Mouse (Mus musculus): ENCODE measurements at regions not wholly inside any gene's neighbourhood (a gene's known extent, or its start where the extent isn't known, plus 50 kb on each side); places are given as distances from the start of the nearest gene placed in this dataset.
A peak's percentile ranks its signal among the peaks of the same experiment; 100 is the strongest.

DNA sequence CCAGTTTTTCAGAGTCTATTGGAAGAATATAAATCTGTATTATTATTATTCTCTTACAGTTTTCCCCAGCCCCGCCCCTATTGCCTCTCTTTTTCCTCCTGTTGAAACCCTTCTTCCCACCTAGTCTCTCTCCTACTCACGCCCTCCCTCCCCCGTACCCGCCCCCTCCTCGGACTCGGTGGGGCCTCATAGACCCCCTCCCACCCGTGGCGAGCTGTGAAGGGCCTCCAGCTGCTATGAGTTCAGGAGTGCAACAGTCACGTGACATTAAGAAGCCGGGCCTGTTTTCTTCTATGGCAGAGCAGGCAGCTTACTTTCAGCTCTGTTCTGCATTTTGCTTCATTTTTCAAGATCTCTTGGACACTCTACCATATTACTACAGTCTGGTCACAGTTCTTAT lies 139.8 kb downstream of the Icos start:
- H3K36me3 ChIP-seq (ENCODE audit: control insufficient read depth, insufficient read depth, low read length), result no peaks in the 10 kb centered on the region
- peaks cover 2% of the 10 kb centered on the region; the same call in 1 of the 2 replicates for H3K4me1 ChIP-seq (ENCODE audit: control insufficient read depth, insufficient read depth, low read length)
- no peak overlapping the region for H3K27ac ChIP-seq (ENCODE audit: low read depth, low read length)
- H3K4me2 ChIP-seq, result no peak overlapping the region
- ATAC-seq (ENCODE audit: low FRiP score), result no peak
- no peaks in the 10 kb centered on the region for H3K27me3 ChIP-seq (ENCODE audit: control insufficient read depth, insufficient read depth, low read length)
- H3K9me3 ChIP-seq (ENCODE audit: control insufficient read depth, low read length), result no peaks in the 10 kb centered on the region
- H3K9ac ChIP-seq (ENCODE audit: low read length), result no peak overlapping the region
- WGBS, result 44% methylated on average over 10 of the region's 10 CpGs
- no peak overlapping the region for H3K4me3 ChIP-seq (ENCODE audit: low read depth, low read length)
- no peak for DNase-seq (ENCODE audit: low spot score, missing footprints)

DNA sequence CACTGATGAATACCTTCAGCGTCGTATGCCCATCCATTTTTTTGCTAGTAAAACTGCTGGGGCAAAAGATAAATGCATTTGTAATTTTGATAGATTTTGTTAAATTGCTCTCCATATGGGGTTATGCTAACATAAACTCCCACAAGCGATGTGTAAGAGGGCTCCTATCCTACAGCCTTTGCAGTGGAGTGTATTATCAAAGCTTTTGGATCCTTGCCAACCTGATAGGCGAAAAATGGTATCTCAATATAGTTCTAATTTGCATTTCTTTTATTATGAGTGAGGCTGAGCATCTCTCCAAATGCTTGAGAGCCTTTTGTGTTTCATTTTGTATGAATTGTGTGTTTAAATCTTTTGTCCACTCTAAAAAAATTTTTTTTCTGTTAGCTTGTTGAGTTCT lies 140.3 kb downstream of the Icos start:
- H3K9ac ChIP-seq (ENCODE audit: low read length), result no peak overlapping the region
- H3K9me3 ChIP-seq (ENCODE audit: control insufficient read depth, low read length), result no peaks in the 10 kb centered on the region
- H3K27ac ChIP-seq (ENCODE audit: low read depth, low read length), result no peak overlapping the region
- H3K4me3 ChIP-seq (ENCODE audit: low read depth, low read length), result no peak overlapping the region
- ATAC-seq (ENCODE audit: low FRiP score) (no peak), DNase-seq (ENCODE audit: low spot score, missing footprints) (no peak)
- peaks cover 2% of the 10 kb centered on the region; the same call in 1 of the 2 replicates for H3K4me1 ChIP-seq (ENCODE audit: control insufficient read depth, insufficient read depth, low read length)
- H3K4me2 ChIP-seq, result no peak overlapping the region
- 79% methylated on average over 4 of the region's 4 CpGs for WGBS
- no peaks in the 10 kb centered on the region for H3K36me3 ChIP-seq (ENCODE audit: control insufficient read depth, insufficient read depth, low read length)
- no peaks in the 10 kb centered on the region for H3K27me3 ChIP-seq (ENCODE audit: control insufficient read depth, insufficient read depth, low read length)

DNA sequence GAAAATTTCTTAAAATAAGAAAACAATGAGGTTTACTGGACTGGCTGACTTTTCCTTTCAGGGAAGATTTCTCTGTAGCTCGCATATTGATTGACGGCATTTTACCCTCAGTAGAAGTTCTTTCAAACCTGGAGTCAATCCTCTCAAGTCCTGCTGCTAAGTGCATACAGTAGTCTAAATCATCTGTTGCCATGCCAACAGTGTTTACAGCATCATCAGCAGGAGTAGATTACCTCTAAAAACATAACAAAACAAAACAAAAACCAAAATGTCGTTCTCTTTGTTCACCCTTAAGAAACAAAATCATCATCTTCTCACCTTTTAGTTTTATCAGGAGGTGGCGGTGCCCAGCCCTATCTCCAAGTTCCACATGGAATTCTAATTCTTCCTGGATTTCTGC lies 143.8 kb downstream of the Icos start:
- Histone ChIP-seq H3K36me3 (ENCODE audit: control insufficient read depth, insufficient read depth, low read length) (no peaks in the 10 kb centered on the region), H3K9ac (ENCODE audit: low read length) (no peak overlapping the region), H3K27ac (ENCODE audit: low read depth, low read length) (no peak overlapping the region), H3K9me3 (ENCODE audit: control insufficient read depth, low read length) (no peaks in the 10 kb centered on the region), H3K4me2 (no peak overlapping the region), H3K4me1 (ENCODE audit: control insufficient read depth, insufficient read depth, low read length) (peaks cover 2% of the 10 kb centered on the region; the same call in 1 of the 2 replicates), H3K4me3 (ENCODE audit: low read depth, low read length) (no peak overlapping the region), H3K27me3 (ENCODE audit: control insufficient read depth, insufficient read depth, low read length) (no peaks in the 10 kb centered on the region)
- DNase-seq (ENCODE audit: low spot score, missing footprints) (no peak), ATAC-seq (ENCODE audit: low FRiP score) (no peak)
- WGBS, result 68% methylated on average over 4 of the region's 4 CpGs

DNA sequence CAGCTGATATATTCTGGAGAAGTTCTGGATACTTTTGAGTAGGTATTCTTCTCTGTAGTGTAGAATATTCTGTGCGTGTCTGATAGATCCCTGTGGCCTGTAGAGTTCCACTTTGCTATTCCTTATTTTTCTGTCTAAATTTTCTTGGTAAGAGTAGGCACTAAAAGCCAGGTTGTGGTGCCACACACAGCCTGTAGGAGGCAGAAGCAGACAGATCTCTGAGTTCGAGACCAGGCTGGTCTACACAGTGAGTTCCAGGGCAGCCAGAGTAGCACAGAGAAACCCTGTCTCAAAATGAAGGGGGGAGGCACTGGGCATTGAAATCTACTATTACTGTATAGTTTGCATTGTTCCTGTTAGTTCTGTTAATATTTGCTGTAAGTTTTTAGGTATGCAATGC lies 147.4 kb downstream of the Icos start:
- no peak for ATAC-seq (ENCODE audit: low FRiP score)
- Histone ChIP-seq H3K27ac (ENCODE audit: low read depth, low read length) (no peak overlapping the region), H3K4me2 (no peak overlapping the region), H3K27me3 (ENCODE audit: control insufficient read depth, insufficient read depth, low read length) (no peaks in the 10 kb centered on the region), H3K36me3 (ENCODE audit: control insufficient read depth, insufficient read depth, low read length) (no peaks in the 10 kb centered on the region), H3K4me1 (ENCODE audit: control insufficient read depth, insufficient read depth, low read length) (no peaks in the 10 kb centered on the region), H3K4me3 (ENCODE audit: low read depth, low read length) (no peak overlapping the region), H3K9ac (ENCODE audit: low read length) (no peak overlapping the region), H3K9me3 (ENCODE audit: control insufficient read depth, low read length) (no peaks in the 10 kb centered on the region)
- WGBS, result 90% methylated on average over 2 of the region's 2 CpGs
- no peak for DNase-seq (ENCODE audit: low spot score, missing footprints)

DNA sequence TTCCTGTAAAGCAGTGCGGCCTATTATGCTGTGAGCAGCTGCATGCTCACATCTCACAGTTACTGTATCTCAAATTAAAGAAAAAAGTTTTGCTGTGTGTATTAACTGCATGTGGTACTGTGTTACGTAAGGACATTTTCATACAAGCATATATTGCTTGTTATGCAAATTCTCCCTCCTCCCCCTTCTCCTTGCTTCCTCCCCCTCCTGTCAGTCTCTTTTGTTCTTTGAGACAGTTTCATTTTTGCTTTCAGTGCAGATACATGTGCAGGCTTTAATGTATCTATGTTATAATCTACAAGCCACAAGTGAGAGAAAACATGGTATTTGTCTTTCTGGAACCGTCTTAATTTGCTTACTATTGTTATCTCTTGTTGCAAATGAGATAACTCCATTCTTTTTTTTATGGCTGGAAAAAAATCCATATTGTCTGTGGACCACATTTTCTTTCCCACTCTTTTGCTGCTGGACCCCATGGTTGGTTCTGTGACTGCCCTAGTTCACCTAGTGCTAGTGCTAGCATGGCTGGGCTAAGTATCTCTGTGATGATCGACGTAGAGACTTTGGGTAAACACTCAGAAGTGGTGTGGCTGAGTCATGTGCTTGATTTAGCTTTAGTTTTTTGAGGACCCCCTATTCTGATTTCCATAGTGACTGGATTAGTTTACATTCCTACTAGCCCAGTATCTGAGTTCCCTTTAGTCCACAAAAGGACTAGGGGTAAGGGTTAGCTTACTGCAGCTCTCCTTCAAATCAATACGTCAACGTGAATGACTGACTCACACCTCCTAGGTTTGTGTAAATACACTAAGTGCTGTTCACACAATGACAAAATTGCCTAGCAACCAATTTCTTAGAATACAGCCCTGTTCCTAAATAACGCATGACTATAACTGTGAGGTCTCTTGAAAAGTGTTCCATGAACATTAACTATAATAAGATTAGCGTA lies 158.1 kb downstream of the Icos start:
- Histone ChIP-seq H3K9ac (ENCODE audit: low read length) (no peak overlapping the region), H3K36me3 (ENCODE audit: control insufficient read depth, insufficient read depth, low read length) (no peaks in the 10 kb centered on the region), H3K4me1 (ENCODE audit: control insufficient read depth, insufficient read depth, low read length) (peaks cover 21% of the 10 kb centered on the region; the same call in 1 of the 2 replicates), H3K9me3 (ENCODE audit: control insufficient read depth, low read length) (no peaks in the 10 kb centered on the region), H3K4me3 (ENCODE audit: low read depth, low read length) (no peak overlapping the region), H3K27me3 (ENCODE audit: control insufficient read depth, insufficient read depth, low read length) (no peaks in the 10 kb centered on the region), H3K27ac (ENCODE audit: low read depth, low read length) (no peak overlapping the region), H3K4me2 (no peak overlapping the region)
- DNase-seq (ENCODE audit: low spot score, missing footprints), result no peak
- 74% methylated on average over 9 of the region's 9 CpGs for WGBS
- ATAC-seq (ENCODE audit: low FRiP score), result no peak

DNA sequence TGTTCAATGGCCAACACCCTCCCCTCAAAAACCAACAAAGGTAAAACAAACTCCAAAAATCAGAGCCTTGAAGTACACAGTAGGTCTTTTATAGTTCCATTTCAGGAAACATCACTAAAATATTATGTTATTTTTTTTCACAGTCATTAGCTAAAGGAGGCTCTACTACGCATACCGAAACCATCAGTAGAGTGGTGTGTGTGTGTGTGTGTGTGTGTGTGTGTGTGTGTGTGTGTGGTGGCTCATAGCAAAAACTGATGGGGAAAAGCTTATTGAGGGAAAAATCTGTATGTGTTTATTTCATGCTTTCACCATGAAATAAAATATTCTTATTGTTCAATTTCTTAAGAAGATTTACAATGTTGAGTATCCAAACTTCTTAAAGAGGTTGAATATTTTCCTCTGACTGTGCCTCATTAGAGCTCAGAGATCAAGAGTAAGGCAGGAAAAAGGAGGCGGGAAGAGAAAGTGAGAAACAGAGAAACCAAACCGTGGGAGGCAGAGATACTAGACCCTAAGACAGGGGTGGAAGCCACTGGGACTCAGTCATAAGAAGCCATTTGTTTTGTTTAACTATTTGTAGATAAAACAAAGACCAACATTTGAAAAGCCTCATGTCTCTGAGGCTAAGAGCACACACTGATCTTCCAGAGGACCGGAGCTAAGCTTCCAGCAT lies 159.6 kb downstream of the Icos start:
- 59% methylated on average over 5 of the region's 5 CpGs for WGBS
- no peak for DNase-seq (ENCODE audit: low spot score, missing footprints)
- H3K4me2 ChIP-seq, result no peak overlapping the region
- no peak overlapping the region for H3K4me3 ChIP-seq (ENCODE audit: low read depth, low read length)
- no peaks in the 10 kb centered on the region for H3K36me3 ChIP-seq (ENCODE audit: control insufficient read depth, insufficient read depth, low read length)
- H3K9me3 ChIP-seq (ENCODE audit: control insufficient read depth, low read length), result no peaks in the 10 kb centered on the region
- no peak overlapping the region for H3K27ac ChIP-seq (ENCODE audit: low read depth, low read length)
- no peaks in the 10 kb centered on the region for H3K27me3 ChIP-seq (ENCODE audit: control insufficient read depth, insufficient read depth, low read length)
- no peak for ATAC-seq (ENCODE audit: low FRiP score)
- no peak overlapping the region for H3K9ac ChIP-seq (ENCODE audit: low read length)
- peaks cover 32% of the 10 kb centered on the region for H3K4me1 ChIP-seq (ENCODE audit: control insufficient read depth, insufficient read depth, low read length)

DNA sequence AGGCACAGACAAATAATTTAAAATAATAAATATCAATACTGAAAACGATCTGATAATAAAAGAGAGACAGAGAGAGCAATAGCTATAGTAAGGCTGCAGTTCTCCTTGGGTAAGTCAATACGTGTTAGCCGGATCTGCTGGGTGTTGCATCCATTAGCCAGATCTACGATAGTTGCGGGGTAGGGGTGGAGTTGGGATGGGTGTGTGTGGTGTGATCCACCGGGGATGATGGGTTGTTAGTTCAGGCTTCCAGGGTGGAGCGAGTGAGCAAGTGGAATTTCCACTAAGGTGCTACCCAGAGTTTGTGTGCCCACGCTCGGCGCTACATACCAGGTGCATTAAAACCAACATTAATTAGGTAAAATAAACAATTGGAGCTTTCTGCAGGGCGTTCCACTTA lies 160.2 kb downstream of the Icos start:
- 75% methylated on average over 11 of the region's 11 CpGs for WGBS
- DNase-seq (ENCODE audit: low spot score, missing footprints) (peak; percentile 87), ATAC-seq (ENCODE audit: low FRiP score) (no peak)
- peaks cover 38% of the 10 kb centered on the region for H3K4me1 ChIP-seq (ENCODE audit: control insufficient read depth, insufficient read depth, low read length)
- no peak overlapping the region for H3K4me3 ChIP-seq (ENCODE audit: low read depth, low read length)
- H3K9ac ChIP-seq (ENCODE audit: low read length), result no peak overlapping the region
- H3K27me3 ChIP-seq (ENCODE audit: control insufficient read depth, insufficient read depth, low read length), result no peaks in the 10 kb centered on the region
- no peak overlapping the region for H3K4me2 ChIP-seq
- no peaks in the 10 kb centered on the region for H3K9me3 ChIP-seq (ENCODE audit: control insufficient read depth, low read length)
- no peaks in the 10 kb centered on the region for H3K36me3 ChIP-seq (ENCODE audit: control insufficient read depth, insufficient read depth, low read length)
- H3K27ac ChIP-seq (ENCODE audit: low read depth, low read length), result no peak overlapping the region

DNA sequence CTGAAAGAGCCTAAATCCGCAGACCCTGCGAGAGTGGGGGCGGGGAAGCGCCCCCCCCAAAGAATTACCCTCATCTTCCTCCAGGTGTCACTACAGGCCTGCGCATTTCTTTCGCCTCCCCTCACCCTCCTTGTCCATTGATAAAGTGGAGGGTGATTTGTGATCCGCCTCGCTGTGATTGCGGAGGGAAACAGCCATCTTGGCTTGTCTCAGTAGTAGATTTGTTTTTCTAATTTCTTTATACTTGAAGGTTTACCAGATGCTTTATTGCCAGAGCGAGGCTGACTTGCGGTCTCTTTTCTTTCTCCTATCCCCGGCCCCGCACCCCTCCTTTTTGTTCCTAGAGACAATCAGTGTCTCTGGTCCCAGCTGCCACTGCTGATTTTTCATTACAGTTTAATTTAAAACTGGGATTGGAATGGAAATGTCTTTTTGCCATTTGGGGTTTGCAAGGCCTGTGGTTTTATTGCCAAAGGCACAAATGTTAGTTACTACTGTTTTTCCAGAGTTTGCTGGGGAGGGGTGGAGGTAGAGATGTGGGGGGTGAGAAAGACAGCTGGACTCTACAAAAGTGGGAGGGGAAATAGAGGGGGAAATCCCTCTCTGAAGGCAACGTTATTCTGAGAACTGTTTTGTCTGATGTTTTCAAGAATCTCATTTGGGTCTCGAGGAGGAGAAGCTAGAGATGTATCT lies 161.7 kb downstream of the Icos start:
- Histone ChIP-seq H3K27me3 (ENCODE audit: control insufficient read depth, insufficient read depth, low read length) (no peaks in the 10 kb centered on the region), H3K4me1 (ENCODE audit: control insufficient read depth, insufficient read depth, low read length) (peaks cover 49% of the 10 kb centered on the region), H3K9me3 (ENCODE audit: control insufficient read depth, low read length) (no peaks in the 10 kb centered on the region), H3K4me3 (ENCODE audit: low read depth, low read length) (peak overlapping the region; percentile 9), H3K4me2 (peak overlapping the region; percentile 36), H3K9ac (ENCODE audit: low read length) (peak overlapping the region; percentile 3; the same call in 1 of the 2 replicates), H3K36me3 (ENCODE audit: control insufficient read depth, insufficient read depth, low read length) (no peaks in the 10 kb centered on the region), H3K27ac (ENCODE audit: low read depth, low read length) (peak overlapping the region; percentile 25; the same call in 1 of the 2 replicates)
- DNase-seq (ENCODE audit: low spot score, missing footprints), result peak; percentile 96
- peak; percentile 69 for ATAC-seq (ENCODE audit: low FRiP score)
- WGBS, result 6% methylated on average over 15 of the region's 15 CpGs
